Mouse (Mus musculus) forebrain, embryonic 13.5 days (tissue): ENCODE data around the gene Gm11096. TPM values are rescaled to one million over a fixed set of nuclear protein-coding genes. Genes with fewer than 3 reads are reported as not detected.

Experiments
- ATAC-seq: fragments of 200-750 bp; cut with Nextera tagmentation; 2 replicates; pipeline ENCODE4 v1.8.0; 2017
- H3K27ac ChIP-seq: fragments of 300-500 bp; sonication (generic); 2 replicates; pipeline ENCODE4 v1.5.1; 2015; ENCODE audit warnings: inconsistent platforms, mild to moderate bottlenecking, moderate library complexity
- H3K27me3 ChIP-seq: fragments of 300-500 bp; sonication (generic); 2 replicates; pipeline ENCODE4 v1.6.1; 2015; ENCODE audit warnings: mild to moderate bottlenecking, inconsistent platforms
- H3K36me3 ChIP-seq: fragments of 300-500 bp; sonication (generic); 2 replicates; pipeline ENCODE4 v1.6.1; 2015; ENCODE audit warnings: mild to moderate bottlenecking, inconsistent platforms; ENCODE audit not compliant: poor library complexity, severe bottlenecking
- H3K4me1 ChIP-seq: fragments of 300-500 bp; sonication (generic); 2 replicates; pipeline ENCODE4 v1.6.1; 2015; ENCODE audit warnings: inconsistent platforms
- H3K4me2 ChIP-seq: fragments of 300-500 bp; sonication (generic); 2 replicates; pipeline ENCODE4 v1.6.1; 2015; ENCODE audit warnings: inconsistent platforms, mild to moderate bottlenecking, moderate library complexity
- H3K4me3 ChIP-seq: fragments of 300-500 bp; sonication (generic); 2 replicates; pipeline ENCODE4 v1.5.1; 2015; ENCODE audit warnings: mild to moderate bottlenecking, inconsistent platforms
- H3K9ac ChIP-seq: fragments of 300-500 bp; sonication (generic); 2 replicates; pipeline ENCODE4 v1.6.1; 2015; ENCODE audit warnings: mild to moderate bottlenecking, inconsistent platforms
- H3K9me3 ChIP-seq: fragments of 300-500 bp; sonication (generic); replicated peaks from 2 replicates; pipeline ENCODE4 v1.6.1; 2016; ENCODE audit warnings: inconsistent platforms
- WGBS: fragments of 180-500 bp; shearing (Covaris S2); methylation state at CpG from one replicate; pipeline ENCODE4 v1.1.7; 2015; 5-methylcytosine and 5-hydroxymethylcytosine counted together
- polyA plus RNA-seq: library from polyadenylated mRNA; unstranded; fragments of >200 nt; fragmentation: Nextera tagmentation; extraction: Ambion mirVana; gene quantifications from 2 replicates; pipeline ENCODE4 v1.2.1, GENCODE M21; 2015

Gm11096 gene
- polyA plus RNA-seq, 1 experiment from 2014 or later: not detected

GRCm38 (mm10) chr17:81486388-81486787, 44.8 kb downstream of the Gm11096 start:
- no peak overlapping the region for H3K27ac ChIP-seq
- no peak for ATAC-seq
- H3K4me2 ChIP-seq: no peak overlapping the region
- 82% methylated on average over 1 of the region's 1 CpGs for WGBS
- no peak overlapping the region for H3K9ac ChIP-seq
- H3K4me3 ChIP-seq: no peak overlapping the region
- no peaks in the 10 kb centered on the region for H3K27me3 ChIP-seq
- no peaks in the 10 kb centered on the region for H3K9me3 ChIP-seq
- H3K4me1 ChIP-seq: peaks cover 6% of the 10 kb centered on the region; the same call in 1 of the 2 replicates
- no peaks in the 10 kb centered on the region for H3K36me3 ChIP-seq
